Mouse (Mus musculus): ENCODE data around the gene Dnajc7. TPM values are rescaled to one million over a fixed set of nuclear protein-coding genes. Genes with fewer than 3 reads are reported as not detected.

The Dnajc7 gene
- polyA plus RNA-seq (2017; shearing (Covaris generic)), result 423 TPM

GRCm38 (mm10) chr11:100619982-100620381 lies at the start of gene Dnajc7:
Gene Dnajc7 (minus strand): TSS chr11:100620168.

GRCm38 (mm10) chr11:100618761-100619484 lies 1.0 kb downstream of the Dnajc7 start, which contains the start of gene Nkiras2:
Gene Nkiras2 (plus strand): TSS chr11:100619244.

GRCm38 (mm10) chr11:100574708-100575483 lies 45.1 kb downstream of the Dnajc7 start, which contains the start of gene Cnp:
Gene Cnp (plus strand): TSS chr11:100574904.

GRCm38 (mm10) chr11:100544832-100545745 lies 74.9 kb downstream of the Dnajc7 start, which contains the start of gene Ttc25:
Gene Ttc25 (plus strand): TSS chr11:100545607.

Other genes with a start within 250 kb of the Dnajc7 start
- gene Jup, start 222.4 kb downstream of the Dnajc7 start, polyA plus RNA-seq (2017; shearing (Covaris generic)), result 3.7 TPM
- not detected for gene P3h4, start 205.3 kb downstream of the Dnajc7 start, polyA plus RNA-seq (2017; shearing (Covaris generic))
- not detected for gene Fkbp10, start 204.5 kb downstream of the Dnajc7 start, polyA plus RNA-seq (2017; shearing (Covaris generic))
- 86.0 TPM for gene Nt5c3b, start 178.4 kb downstream of the Dnajc7 start, polyA plus RNA-seq (2017; shearing (Covaris generic))
- gene Klhl10, start 178.3 kb downstream of the Dnajc7 start, polyA plus RNA-seq (2017; shearing (Covaris generic)), result not detected
- 5.5 TPM for gene Klhl11, start 147.4 kb downstream of the Dnajc7 start, polyA plus RNA-seq (2017; shearing (Covaris generic))
- 201 TPM for gene Acly, start 92.2 kb downstream of the Dnajc7 start, polyA plus RNA-seq (2017; shearing (Covaris generic))
- 0.63 TPM for gene Ttc25, start 74.6 kb downstream of the Dnajc7 start, polyA plus RNA-seq (2017; shearing (Covaris generic))
- 155 TPM for gene Cnp, start 45.3 kb downstream of the Dnajc7 start, polyA plus RNA-seq (2017; shearing (Covaris generic))
- gene Nkiras2, start 924 bp downstream of the Dnajc7 start, polyA plus RNA-seq (2017; shearing (Covaris generic)), result 13.6 TPM
- 0.55 TPM for gene Zfp385c, start 72.3 kb upstream of the Dnajc7 start, polyA plus RNA-seq (2017; shearing (Covaris generic))
- 12.3 TPM for gene Dhx58, start 84.1 kb upstream of the Dnajc7 start, polyA plus RNA-seq (2017; shearing (Covaris generic))
- 38.6 TPM for gene Kat2a, start 92.3 kb upstream of the Dnajc7 start, polyA plus RNA-seq (2017; shearing (Covaris generic))
- gene Hspb9, start 93.7 kb upstream of the Dnajc7 start, polyA plus RNA-seq (2017; shearing (Covaris generic)), result not detected
- 28.5 TPM for gene Rab5c, start 118.0 kb upstream of the Dnajc7 start, polyA plus RNA-seq (2017; shearing (Covaris generic))
- 0.13 TPM for gene Kcnh4, start 139.8 kb upstream of the Dnajc7 start, polyA plus RNA-seq (2017; shearing (Covaris generic))
- not detected for gene Hcrt, start 142.8 kb upstream of the Dnajc7 start, polyA plus RNA-seq (2017; shearing (Covaris generic))
- gene Ghdc, start 150.8 kb upstream of the Dnajc7 start, polyA plus RNA-seq (2017; shearing (Covaris generic)), result 2.6 TPM
- gene Stat5b, start 230.6 kb upstream of the Dnajc7 start, polyA plus RNA-seq (2017; shearing (Covaris generic)), result 271 TPM
- gene Stat5a, start 239.2 kb upstream of the Dnajc7 start, polyA plus RNA-seq (2017; shearing (Covaris generic)), result 154 TPM